Mouse (Mus musculus): ENCODE results near the gene Atrip. TPM values are rescaled to one million over a fixed set of nuclear protein-coding genes. Genes with fewer than 3 reads are reported as not detected.

Gene Atrip
- total and polyA plus RNA-seq, 2 experiments from 2014 or later: 32.2 to 52.3 TPM

GRCm38 (mm10) chr9:109046306-109046705 lies 27.6 kb downstream of the Atrip start:
- no peaks in the 10 kb centered on the region for H3K9me3 ChIP-seq (ENCODE audit: low read length)
- no peak overlapping the region for H3K4me3 ChIP-seq (ENCODE audit: low read length)
- H3K27me3 ChIP-seq (ENCODE audit: insufficient read depth, low read length): no peaks in the 10 kb centered on the region
- TF ChIP-seq CTCF (IDR thresholded peaks at IDR 0.05; ENCODE audit: low read depth): peak; percentile 74
- no peak overlapping the region for H3K27ac ChIP-seq
- WGBS: 34% methylated on average over 5 of the region's 5 CpGs
- no peak overlapping the region for H3K9ac ChIP-seq (replicated peaks; ENCODE audit: low read length)
- no peak overlapping the region for H3K4me2 ChIP-seq (ENCODE audit: low read depth, low read length)
- DNase-seq (ENCODE audit: low spot score) (peak; percentile 41), ATAC-seq (no peak)
- no peaks in the 10 kb centered on the region for H3K4me1 ChIP-seq (ENCODE audit: insufficient read depth, low read length)
- no peaks in the 10 kb centered on the region for H3K36me3 ChIP-seq (ENCODE audit: insufficient read depth, low read length)

DNA sequence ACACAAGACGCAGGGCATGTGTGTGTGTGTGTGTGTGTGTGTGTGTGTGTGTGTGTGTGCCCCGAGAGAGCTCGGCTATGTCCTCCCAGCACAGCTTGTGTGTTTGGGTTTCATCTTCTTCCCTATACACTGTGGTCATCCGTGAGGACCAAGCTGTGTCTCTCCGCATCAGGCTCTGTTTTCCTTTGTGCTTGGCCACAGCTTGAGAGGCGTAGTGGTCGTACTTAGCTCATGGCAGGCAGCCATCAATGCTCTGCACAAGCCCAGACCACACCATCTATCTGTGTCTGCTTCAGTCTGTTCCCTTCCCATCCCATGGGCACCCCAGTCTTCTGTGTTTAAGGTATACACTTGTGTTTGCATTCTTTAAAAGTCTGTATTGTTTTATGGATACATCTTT lies 32.6 kb downstream of the Atrip start:
- Histone ChIP-seq H3K36me3 (ENCODE audit: insufficient read depth, low read length) (no peaks in the 10 kb centered on the region), H3K27ac (no peak overlapping the region), H3K9me3 (ENCODE audit: low read length) (no peaks in the 10 kb centered on the region), H3K27me3 (ENCODE audit: insufficient read depth, low read length) (no peaks in the 10 kb centered on the region), H3K4me2 (ENCODE audit: low read depth, low read length) (no peak overlapping the region), H3K4me1 (ENCODE audit: insufficient read depth, low read length) (no peaks in the 10 kb centered on the region), H3K9ac (replicated peaks; ENCODE audit: low read length) (no peak overlapping the region), H3K4me3 (ENCODE audit: low read length) (no peak overlapping the region)
- WGBS: 64% methylated on average over 7 of the region's 7 CpGs
- no peak for TF ChIP-seq CTCF (IDR thresholded peaks at IDR 0.05; ENCODE audit: low read depth)
- ATAC-seq (no peak), DNase-seq (ENCODE audit: low spot score) (no peak)

DNA sequence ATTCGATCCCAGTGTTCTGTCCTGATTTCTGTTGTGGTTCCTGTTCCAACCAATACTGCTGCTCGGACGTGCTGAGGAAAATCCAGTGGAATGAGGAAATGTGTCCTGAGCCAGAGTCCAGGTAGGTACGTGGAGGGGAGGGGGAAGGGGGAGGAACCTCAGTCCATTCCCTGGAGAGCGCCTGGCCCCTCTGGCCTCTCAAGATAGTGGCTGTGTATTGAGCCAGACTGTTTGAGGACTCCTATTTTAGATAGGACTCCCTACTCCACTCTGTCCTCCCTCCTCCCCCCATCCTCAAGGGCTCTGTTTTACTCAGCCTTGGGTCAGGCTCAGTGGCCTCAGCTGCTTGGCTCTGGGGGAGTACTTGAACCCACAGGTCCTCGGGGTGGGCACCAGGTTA lies 33.0 kb downstream of the Atrip start:
- no peaks in the 10 kb centered on the region for H3K36me3 ChIP-seq (ENCODE audit: insufficient read depth, low read length)
- no peak overlapping the region for H3K9ac ChIP-seq (replicated peaks; ENCODE audit: low read length)
- H3K9me3 ChIP-seq (ENCODE audit: low read length): no peaks in the 10 kb centered on the region
- no peak overlapping the region for H3K4me2 ChIP-seq (ENCODE audit: low read depth, low read length)
- peak; percentile 7; the same call in 1 of the 2 replicates for ATAC-seq
- WGBS: 78% methylated on average over 6 of the region's 6 CpGs
- TF ChIP-seq CTCF (IDR thresholded peaks at IDR 0.05; ENCODE audit: low read depth): no peak
- DNase-seq (ENCODE audit: low spot score): no peak
- no peak overlapping the region for H3K4me3 ChIP-seq (ENCODE audit: low read length)
- no peaks in the 10 kb centered on the region for H3K4me1 ChIP-seq (ENCODE audit: insufficient read depth, low read length)
- H3K27me3 ChIP-seq (ENCODE audit: insufficient read depth, low read length): no peaks in the 10 kb centered on the region
- no peak overlapping the region for H3K27ac ChIP-seq

GRCm38 (mm10) chr9:109040216-109040615 lies 33.7 kb downstream of the Atrip start:
- Histone ChIP-seq H3K4me3 (ENCODE audit: low read length) (no peak overlapping the region), H3K4me2 (ENCODE audit: low read depth, low read length) (no peak overlapping the region), H3K27me3 (ENCODE audit: insufficient read depth, low read length) (no peaks in the 10 kb centered on the region), H3K36me3 (ENCODE audit: insufficient read depth, low read length) (no peaks in the 10 kb centered on the region), H3K9me3 (ENCODE audit: low read length) (no peaks in the 10 kb centered on the region), H3K4me1 (ENCODE audit: insufficient read depth, low read length) (no peaks in the 10 kb centered on the region), H3K27ac (no peak overlapping the region), H3K9ac (replicated peaks; ENCODE audit: low read length) (no peak overlapping the region)
- DNase-seq (ENCODE audit: low spot score) (no peak), ATAC-seq (no peak)
- no peak for TF ChIP-seq CTCF (IDR thresholded peaks at IDR 0.05; ENCODE audit: low read depth)
- WGBS: 85% methylated on average over 8 of the region's 8 CpGs

GRCm38 (mm10) chr9:109039681-109040080 lies 34.2 kb downstream of the Atrip start:
- no peaks in the 10 kb centered on the region for H3K9me3 ChIP-seq (ENCODE audit: low read length)
- no peaks in the 10 kb centered on the region for H3K4me1 ChIP-seq (ENCODE audit: insufficient read depth, low read length)
- no peak overlapping the region for H3K4me2 ChIP-seq (ENCODE audit: low read depth, low read length)
- no peaks in the 10 kb centered on the region for H3K27me3 ChIP-seq (ENCODE audit: insufficient read depth, low read length)
- 84% methylated on average over 4 of the region's 4 CpGs for WGBS
- no peaks in the 10 kb centered on the region for H3K36me3 ChIP-seq (ENCODE audit: insufficient read depth, low read length)
- H3K27ac ChIP-seq: no peak overlapping the region
- ATAC-seq: no peak
- DNase-seq (ENCODE audit: low spot score): no peak
- no peak for TF ChIP-seq CTCF (IDR thresholded peaks at IDR 0.05; ENCODE audit: low read depth)
- H3K9ac ChIP-seq (replicated peaks; ENCODE audit: low read length): no peak overlapping the region
- no peak overlapping the region for H3K4me3 ChIP-seq (ENCODE audit: low read length)

DNA sequence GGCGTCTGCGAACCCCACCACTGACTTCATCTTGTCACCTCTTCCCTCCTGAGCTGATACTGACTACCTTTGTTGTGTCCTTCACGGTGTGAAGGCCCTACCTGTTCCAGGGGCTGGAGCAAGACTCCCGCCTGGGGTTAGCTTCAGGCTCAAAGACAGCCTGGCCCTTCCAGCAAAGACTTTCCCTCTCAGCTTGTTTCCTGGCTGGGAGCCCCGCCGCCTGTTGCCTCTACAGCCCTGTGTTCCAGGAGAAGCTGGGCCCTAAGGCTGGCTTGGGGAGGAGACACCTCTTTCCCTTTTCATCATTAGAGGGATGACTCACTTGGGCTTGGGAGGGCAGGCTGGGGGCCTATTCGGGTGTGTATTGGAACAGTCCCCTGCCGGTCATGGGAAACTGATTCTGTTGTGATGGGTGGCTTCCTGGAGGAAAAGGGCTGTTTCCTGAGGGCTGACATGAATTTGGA lies 35.0 kb downstream of the Atrip start:
- Histone ChIP-seq H3K4me1 (ENCODE audit: insufficient read depth, low read length) (no peaks in the 10 kb centered on the region), H3K4me3 (ENCODE audit: low read length) (peak overlapping the region; percentile 53), H3K27ac (peak overlapping the region; percentile 37; the same call in 1 of the 2 replicates), H3K36me3 (ENCODE audit: insufficient read depth, low read length) (no peaks in the 10 kb centered on the region), H3K27me3 (ENCODE audit: insufficient read depth, low read length) (no peaks in the 10 kb centered on the region), H3K9ac (replicated peaks; ENCODE audit: low read length) (peak overlapping the region; percentile 57), H3K4me2 (ENCODE audit: low read depth, low read length) (peak overlapping the region; percentile 80), H3K9me3 (ENCODE audit: low read length) (no peaks in the 10 kb centered on the region)
- DNase-seq (ENCODE audit: low spot score) (no peak), ATAC-seq (peak; percentile 51; the same call in 1 of the 2 replicates)
- TF ChIP-seq CTCF (IDR thresholded peaks at IDR 0.05; ENCODE audit: low read depth): no peak
- 17% methylated on average over 8 of the region's 8 CpGs for WGBS

DNA sequence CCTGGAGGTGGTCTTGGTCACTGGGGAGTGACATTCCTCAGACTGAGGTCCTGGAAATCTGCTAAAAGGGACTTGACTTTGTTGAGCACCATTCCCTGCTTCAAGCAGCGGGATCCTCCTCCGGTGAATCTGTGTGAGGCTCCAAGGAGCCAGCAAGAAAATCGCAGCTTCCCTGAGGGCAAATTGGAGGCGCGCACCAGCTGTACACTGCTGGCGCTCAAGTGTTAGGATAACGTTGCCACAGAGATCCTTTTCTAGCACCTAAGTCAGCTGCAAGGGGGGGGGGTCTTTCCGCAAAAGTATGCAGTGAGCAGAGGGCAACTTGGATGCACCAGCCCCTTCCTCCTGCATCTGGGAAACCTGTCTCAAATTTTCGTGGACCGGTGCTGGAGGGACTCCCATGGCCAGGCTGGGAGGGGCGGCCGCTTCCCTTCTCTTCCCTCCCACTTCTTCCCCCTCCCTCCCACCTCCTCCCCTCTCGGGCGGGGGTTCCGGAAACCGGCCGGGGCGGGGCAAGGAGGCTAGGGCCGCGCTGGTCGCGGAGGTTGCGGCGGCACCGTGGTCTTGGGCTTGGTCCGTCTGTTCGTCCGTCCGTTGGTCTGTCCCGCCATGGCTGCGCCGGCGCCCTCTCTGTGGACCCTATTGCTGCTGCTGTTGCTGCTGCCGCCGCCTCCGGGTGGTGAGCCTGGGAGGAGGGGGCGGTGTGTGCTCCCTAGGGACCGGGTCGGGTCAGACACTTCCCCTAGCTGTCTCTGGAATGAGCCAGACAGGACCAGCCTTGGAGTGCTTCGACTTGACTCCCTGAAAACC lies 35.6 kb downstream of the Atrip start, which contains the start of gene Shisa5:
Gene Shisa5, plus strand, starts transcription at position 480 of the 810 bp plus-strand sequence.
- H3K4me1 ChIP-seq (ENCODE audit: insufficient read depth, low read length): no peaks in the 10 kb centered on the region
- peak within 1 kb of the TSS; percentile 80 for H3K4me2 ChIP-seq (ENCODE audit: low read depth, low read length)
- peak within 1 kb of the TSS; percentile 57 for H3K9ac ChIP-seq (replicated peaks; ENCODE audit: low read length)
- H3K36me3 ChIP-seq (ENCODE audit: insufficient read depth, low read length): no peaks in the 10 kb centered on the region
- ATAC-seq (peak; percentile 88), DNase-seq (ENCODE audit: low spot score) (peak; percentile 58)
- no peaks in the 10 kb centered on the region for H3K27me3 ChIP-seq (ENCODE audit: insufficient read depth, low read length)
- H3K4me3 ChIP-seq (ENCODE audit: low read length): peak within 1 kb of the TSS; percentile 53
- no peaks in the 10 kb centered on the region for H3K9me3 ChIP-seq (ENCODE audit: low read length)
- TF ChIP-seq CTCF (IDR thresholded peaks at IDR 0.05; ENCODE audit: low read depth): no peak
- H3K27ac ChIP-seq: peak within 1 kb of the TSS; percentile 37; the same call in 1 of the 2 replicates
- 2% methylated on average over 36 of the region's 40 CpGs for WGBS
